Mouse (Mus musculus): Measurements from ENCODE around the gene Mydgf.

Mydgf gene

DNA sequence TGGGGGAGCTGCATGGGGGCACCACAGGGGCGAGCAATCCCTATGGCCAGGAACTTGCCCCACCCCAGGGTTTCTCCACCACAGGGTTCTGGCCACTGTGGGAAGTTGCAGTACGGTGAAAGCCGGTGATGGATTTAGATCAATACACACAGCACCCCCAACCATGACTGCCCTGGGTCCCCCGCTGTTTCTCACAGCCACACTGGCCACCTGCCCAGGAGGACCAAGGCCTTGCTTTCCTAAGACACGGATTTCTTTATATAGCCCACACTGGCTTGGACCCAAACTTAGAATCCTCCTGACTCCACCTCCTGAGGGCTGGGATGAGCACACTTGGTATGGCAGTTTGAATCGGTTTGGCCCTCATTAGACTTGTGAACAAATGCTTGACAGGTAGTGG lies 7.5 kb upstream of the Mydgf start:
- DNase-seq (ENCODE audit: low spot score in 2 of 2): no peak

DNA sequence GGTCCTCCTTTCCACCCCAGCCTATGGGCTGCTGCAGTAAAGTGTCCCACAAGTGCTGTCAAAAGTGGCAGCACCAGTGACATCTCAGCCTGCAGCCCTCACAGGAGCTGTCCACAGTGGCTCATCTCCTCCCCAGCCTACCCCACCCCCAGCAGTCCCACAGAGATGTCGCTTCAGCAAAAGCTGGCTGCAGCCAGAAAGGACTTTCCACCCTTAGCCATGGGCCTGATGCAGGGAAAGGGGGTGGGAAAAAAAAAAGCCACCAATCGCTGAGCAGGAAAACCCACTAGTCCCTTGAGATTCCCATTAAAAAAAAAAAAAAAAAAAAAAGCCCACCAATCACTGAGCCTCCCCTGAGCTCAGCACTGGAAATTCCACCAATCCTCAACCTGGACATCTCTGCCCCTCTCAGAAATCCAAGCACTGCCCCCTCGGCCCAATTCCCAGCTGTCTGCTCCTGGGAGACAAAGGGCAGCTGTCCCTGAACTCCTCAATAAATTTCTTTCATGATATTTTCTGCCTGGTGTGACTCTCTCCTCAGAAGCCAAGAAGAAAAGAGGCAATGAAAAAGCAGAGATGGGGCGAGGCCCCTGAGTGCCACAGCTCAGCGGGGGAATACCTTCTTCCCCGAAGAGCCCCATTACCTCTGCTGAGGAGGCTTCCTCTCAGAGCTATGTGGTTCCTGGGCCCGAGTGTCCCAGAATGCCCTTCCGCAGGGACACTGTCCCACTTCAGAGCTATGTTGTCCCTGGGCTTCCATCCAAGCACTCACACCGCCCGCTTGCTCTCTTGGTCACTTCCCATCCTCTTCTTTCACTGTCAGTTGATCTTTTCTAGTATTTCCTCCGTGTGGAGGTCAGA lies 1.8 kb upstream of the Mydgf start:
- DNase-seq (ENCODE audit: low spot score in 2 of 2): peak; percentile 22 to 49

GRCm38 (mm10) chr17:56182975-56183657 lies 604 bp downstream of the Mydgf start:
- DNase-seq (ENCODE audit: low spot score in 2 of 2): no peak

GRCm38 (mm10) chr17:56175416-56175815 lies 8.3 kb downstream of the Mydgf start:
- no peak for DNase-seq (ENCODE audit: low spot score in 2 of 2)

- DNase-seq (ENCODE audit: low spot score in 2 of 2): no peak
Observed at GRCm38 (mm10) chr17:56173401-56174046, 10.2 kb downstream of the Mydgf start.

DNA sequence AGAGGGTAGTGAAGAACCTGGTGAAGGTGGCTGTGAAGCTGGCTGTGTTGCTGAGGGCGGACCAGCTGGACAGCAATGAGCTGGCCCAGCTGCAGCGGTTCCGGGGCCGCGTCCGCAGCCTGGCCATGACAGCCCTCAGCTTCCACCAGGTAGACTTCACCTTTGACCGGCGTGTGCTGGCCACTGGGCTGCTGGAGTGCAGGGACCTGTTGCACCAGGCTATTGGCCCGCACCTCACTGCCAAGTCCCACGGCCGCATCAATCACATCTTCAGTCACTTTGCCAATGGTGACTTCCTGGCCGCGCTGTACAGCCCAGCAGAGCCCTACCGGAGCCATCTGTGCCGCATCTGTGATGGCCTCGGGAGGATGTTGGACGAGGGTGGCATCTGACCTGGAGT lies 11.8 kb downstream of the Mydgf start:
- DNase-seq (ENCODE audit: low spot score in 2 of 2): no peak

- DNase-seq (ENCODE audit: low spot score in 2 of 2): no peak
Observed at GRCm38 (mm10) chr17:56171456-56171855, 12.3 kb downstream of the Mydgf start.

- DNase-seq (ENCODE audit: low spot score in 2 of 2): no peak
Observed at GRCm38 (mm10) chr17:56170636-56171035, 13.1 kb downstream of the Mydgf start.

GRCm38 (mm10) chr17:56169830-56170229 lies 13.9 kb downstream of the Mydgf start:
- no peak for DNase-seq (ENCODE audit: low spot score in 2 of 2)

- DNase-seq (ENCODE audit: low spot score in 2 of 2): no peak
Observed at GRCm38 (mm10) chr17:56165671-56166070, 18.0 kb downstream of the Mydgf start.

- no peak for DNase-seq (ENCODE audit: low spot score in 2 of 2)
Observed at GRCm38 (mm10) chr17:56164510-56164909, 19.2 kb downstream of the Mydgf start.

DNA sequence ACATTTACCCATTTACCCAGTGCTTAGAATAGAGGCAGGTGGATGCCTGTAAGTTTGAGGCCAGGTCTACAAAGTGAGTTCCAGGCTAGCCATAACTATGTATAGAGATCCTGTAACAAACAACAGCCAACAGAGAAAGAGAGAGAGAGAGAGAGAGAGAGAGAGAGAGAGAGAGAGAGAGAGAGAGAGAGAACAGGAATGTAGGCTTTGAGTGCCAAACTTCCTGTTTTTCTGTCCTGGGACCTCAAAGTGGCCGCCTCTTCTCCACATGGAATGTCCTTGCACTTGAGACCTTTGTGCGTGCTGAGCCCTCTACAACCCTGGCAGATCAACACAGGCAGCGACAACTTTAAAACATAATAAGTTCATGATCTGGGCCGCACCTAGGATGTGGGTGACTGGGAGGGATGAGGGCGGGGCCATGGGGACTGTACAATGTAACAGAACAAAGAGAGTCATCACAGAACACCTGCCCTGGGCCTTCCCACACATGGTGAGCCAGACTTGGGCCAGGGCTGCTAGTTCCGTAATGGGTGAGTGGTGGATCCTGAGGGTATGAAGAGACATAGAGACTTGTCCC lies 20.1 kb downstream of the Mydgf start:
- DNase-seq (ENCODE audit: low spot score in 2 of 2): no peak

- DNase-seq (ENCODE audit: low spot score in 2 of 2): peak; percentile 90 to 94
Observed at GRCm38 (mm10) chr17:56162231-56162774, 21.4 kb downstream of the Mydgf start, which contains the start of gene Tnfaip8l1. TSS of gene Tnfaip8l1 (plus strand) at chr17:56162477.

GRCm38 (mm10) chr17:56159729-56160128 lies 24.0 kb downstream of the Mydgf start:
- DNase-seq (ENCODE audit: low spot score in 2 of 2): peak in 1 of 2 experiments; percentile 62

DNA sequence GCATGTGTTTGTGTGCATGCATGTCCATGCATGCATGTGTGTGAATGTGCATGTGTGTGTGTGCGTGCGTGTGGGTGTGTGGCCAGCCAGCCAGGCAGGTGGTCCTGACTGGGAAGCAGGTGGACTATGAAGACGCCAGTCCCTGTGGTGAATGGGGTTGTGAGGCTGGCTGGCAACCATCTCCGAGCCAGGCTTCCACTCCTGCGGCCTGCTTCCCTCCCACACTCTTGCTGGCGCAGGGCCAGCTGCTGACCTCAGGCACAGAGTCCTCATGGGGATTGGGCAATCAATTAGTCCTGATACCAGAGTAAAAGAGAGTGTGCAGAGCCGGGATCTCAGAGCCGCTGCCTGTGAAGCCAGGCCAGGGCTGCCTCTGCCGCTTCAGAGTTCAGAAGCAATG lies 30.1 kb downstream of the Mydgf start:
- peak in 1 of 2 experiments; percentile 81 for DNase-seq (ENCODE audit: low spot score in 2 of 2)

- no peak for DNase-seq (ENCODE audit: low spot score in 2 of 2)
Observed at GRCm38 (mm10) chr17:56149897-56150296, 33.8 kb downstream of the Mydgf start.

GRCm38 (mm10) chr17:56148790-56149618 lies 34.7 kb downstream of the Mydgf start:
- DNase-seq (ENCODE audit: low spot score in 2 of 2): no peak

GRCm38 (mm10) chr17:56148280-56148679 lies 35.4 kb downstream of the Mydgf start:
- no peak for DNase-seq (ENCODE audit: low spot score in 2 of 2)

DNA sequence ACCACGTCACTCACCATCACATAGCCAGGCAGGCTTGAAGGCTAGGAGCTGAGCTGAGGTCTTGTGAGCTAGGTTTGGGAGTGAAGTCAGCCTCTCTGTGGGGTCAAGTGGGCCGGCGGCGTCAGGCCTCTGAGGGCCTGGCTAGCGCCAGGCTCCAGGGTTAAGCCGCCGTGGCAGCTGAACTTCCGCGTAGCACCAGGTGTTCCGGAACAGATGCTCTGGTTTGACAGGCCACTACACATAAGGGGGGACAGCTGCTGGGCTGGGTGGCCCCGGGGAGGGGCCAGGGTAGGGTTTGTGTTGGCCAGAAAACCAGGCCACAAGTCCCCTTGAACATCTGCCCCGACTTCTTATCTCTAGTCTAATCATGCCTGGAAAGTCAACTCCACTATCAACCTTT lies 36.3 kb downstream of the Mydgf start:
- DNase-seq (ENCODE audit: low spot score in 2 of 2): no peak

DNA sequence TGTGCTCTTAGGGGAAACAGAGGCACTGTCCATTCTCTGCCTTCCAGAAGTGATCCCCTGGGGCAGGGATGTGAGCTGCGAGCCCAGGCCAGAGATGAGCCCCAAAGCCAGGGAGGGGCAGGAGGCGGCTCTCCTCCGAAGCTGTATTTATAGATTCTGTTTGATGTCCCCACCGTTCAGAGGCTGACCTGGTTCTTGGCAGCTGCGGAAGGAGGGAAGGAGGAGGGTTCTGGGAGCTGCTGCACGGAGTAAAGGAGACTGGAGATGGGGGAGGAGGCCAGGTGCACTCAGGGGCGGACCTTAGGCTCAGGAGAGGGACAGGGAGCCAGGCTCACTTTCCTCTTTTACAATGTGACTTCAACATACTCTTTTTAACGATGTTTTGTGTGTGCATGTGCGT lies 37.6 kb downstream of the Mydgf start:
- no peak for DNase-seq (ENCODE audit: low spot score in 2 of 2)

GRCm38 (mm10) chr17:56144546-56144945 lies 39.2 kb downstream of the Mydgf start:
- no peak for DNase-seq (ENCODE audit: low spot score in 2 of 2)
